In genomic region chr13:97282911-97283281, GRCm38 (mm10) we compare ENCODE assay signal across 10 mouse cellular contexts. TPM values are rescaled to one million over a fixed set of nuclear protein-coding genes. Genes with fewer than 3 reads are reported as not detected.
DNase-seq lines count a peak whose midpoint lies in the region; ATAC-seq and TF ChIP-seq lines count a peak whose summit lies in the region.
"Had no signal": no experiment of that assay in that cellular context is flagged by ENCODE, and none has a peak within 500 bp of the region (broad histone marks: within the 10 kb centered on the region; RNA-seq: fewer than 3 reads in every experiment).

No protein-coding gene starts in this region.

- peak overlapping the region; percentile 69 for H3K4me2 ChIP-seq in heart, embryonic 15.5 days
- peak overlapping the region; percentile 58 for H3K4me2 ChIP-seq in embryonic facial prominence, embryonic 14.5 days (ENCODE audit: low read depth, low read length)
- H3K4me2 ChIP-seq in limb, embryonic 15.5 days = peak overlapping the region; percentile 49; the same call in 1 of the 2 replicates

- H3K4me3 ChIP-seq in heart, embryonic 15.5 days = peak overlapping the region; percentile 45
- peak overlapping the region; percentile 32; the same call in 1 of the 2 replicates for H3K4me3 ChIP-seq in ES-Bruce4 (ENCODE audit: low read depth, low read length)
- H3K4me3 ChIP-seq in embryonic facial prominence, embryonic 14.5 days (ENCODE audit: low read depth, low read length) = no peak overlapping the region
- H3K4me3 ChIP-seq in limb, embryonic 15.5 days = peak overlapping the region; percentile 28; the same call in 1 of the 2 replicates
- H3K4me3 ChIP-seq: megakaryocyte, embryonic 14.5 days had no signal

- H3K27me3 ChIP-seq in heart, embryonic 15.5 days = no peaks in the 10 kb centered on the region
- H3K27me3 ChIP-seq in ES-Bruce4 (ENCODE audit: control insufficient read depth, insufficient read depth, low read length, poor library complexity, severe bottlenecking) = no peaks in the 10 kb centered on the region
- H3K27me3 ChIP-seq in embryonic facial prominence, embryonic 14.5 days (replicated peaks; ENCODE audit: control insufficient read depth, insufficient read depth, low read length) = peaks cover 9% of the 10 kb centered on the region
- H3K27me3 ChIP-seq in limb, embryonic 15.5 days = peaks cover 11% of the 10 kb centered on the region

- no peak overlapping the region for H3K9ac ChIP-seq in heart, embryonic 15.5 days
- H3K9ac ChIP-seq in ES-Bruce4 (ENCODE audit: low read depth, poor library complexity, severe bottlenecking) = peak overlapping the region; percentile 54; the same call in 1 of the 2 replicates
- no peak overlapping the region for H3K9ac ChIP-seq in embryonic facial prominence, embryonic 14.5 days (ENCODE audit: low read depth, low read length)
- no peak overlapping the region for H3K9ac ChIP-seq in limb, embryonic 15.5 days

- no peak for TF ChIP-seq POLR2A in ES-Bruce4 (IDR thresholded peaks at IDR 0.05; ENCODE audit: insufficient read depth, low read length)

- no peak overlapping the region for H3K27ac ChIP-seq in heart, embryonic 15.5 days
- peak overlapping the region; percentile 95 for H3K27ac ChIP-seq in ES-Bruce4 (ENCODE audit: insufficient read depth, low read length)
- H3K27ac ChIP-seq in embryonic facial prominence, embryonic 14.5 days (replicated peaks; ENCODE audit: low read depth, low read length) = no peak overlapping the region
- H3K27ac ChIP-seq in limb, embryonic 15.5 days = no peak overlapping the region

- no peak for ATAC-seq in heart, embryonic 15.5 days (replicated peaks; ENCODE audit: insufficient number of reproducible peaks, insufficient read depth, low FRiP score, low read depth)
- ATAC-seq in embryonic facial prominence, embryonic 14.5 days (ENCODE audit: low read depth) = no peak
- ATAC-seq in limb, embryonic 15.5 days (ENCODE audit: insufficient number of reproducible peaks, low FRiP score, low TSS enrichment, low read depth) = no peak

- H3K36me3 ChIP-seq in heart, embryonic 15.5 days = no peaks in the 10 kb centered on the region
- 0 out of 2 replicates have a peak, but pooled peaks cover 2% of the 10 kb centered on the region for H3K36me3 ChIP-seq in ES-Bruce4 (ENCODE audit: control insufficient read depth, insufficient read depth, low read length, poor library complexity, severe bottlenecking)
- no peaks in the 10 kb centered on the region for H3K36me3 ChIP-seq in embryonic facial prominence, embryonic 14.5 days (ENCODE audit: control insufficient read depth, insufficient read depth, low read length)
- H3K36me3 ChIP-seq in limb, embryonic 15.5 days = no peaks in the 10 kb centered on the region

- TF ChIP-seq CTCF in ES-Bruce4 (IDR thresholded peaks at IDR 0.05; ENCODE audit: low read depth, low read length) = no peak

- peak; percentile 96 for TF ChIP-seq EP300 in ES-Bruce4 (IDR thresholded peaks at IDR 0.05; ENCODE audit: insufficient read depth, low read depth, low read length)

- intact Hi-C loops in heart, postnatal 14 days (cut with DNase I) = no loop called here

- 11% methylated on average over 9 of the region's 9 CpGs for WGBS in heart, embryonic 15.5 days
- 11% methylated on average over 9 of the region's 9 CpGs for WGBS in embryonic facial prominence, embryonic 14.5 days
- 10% methylated on average over 9 of the region's 9 CpGs for WGBS in limb, embryonic 15.5 days

- H3K9me3 ChIP-seq in heart, embryonic 15.5 days (replicated peaks) = no peaks in the 10 kb centered on the region
- H3K9me3 ChIP-seq in ES-Bruce4 (replicated peaks; ENCODE audit: control insufficient read depth, insufficient read depth, low read length, poor library complexity, severe bottlenecking) = no peaks in the 10 kb centered on the region
- no peaks in the 10 kb centered on the region for H3K9me3 ChIP-seq in embryonic facial prominence, embryonic 14.5 days (ENCODE audit: control insufficient read depth, low read length)
- H3K9me3 ChIP-seq in limb, embryonic 15.5 days = no peaks in the 10 kb centered on the region

- DNase-seq in heart, postnatal 14 days = no peak
- DNase-seq in embryonic facial prominence, embryonic 14.5 days (ENCODE audit: low spot score) = no peak
- DNase-seq in ovary, postnatal 10 days (ENCODE audit: low spot score) = no peak
- DNase-seq in testis, postnatal 10 days (ENCODE audit: low spot score) = no peak
- DNase-seq in gastrocnemius, adult 18-20 months (ENCODE audit: low spot score) = no peak
- DNase-seq: cerebellum, adult 11 months had no signal

- peaks cover 12% of the 10 kb centered on the region for H3K4me1 ChIP-seq in heart, embryonic 15.5 days (replicated peaks)
- peaks cover 16% of the 10 kb centered on the region for H3K4me1 ChIP-seq in ES-Bruce4 (ENCODE audit: control insufficient read depth, insufficient read depth, low read length)
- peaks cover 11% of the 10 kb centered on the region for H3K4me1 ChIP-seq in embryonic facial prominence, embryonic 14.5 days (ENCODE audit: control insufficient read depth, insufficient read depth, low read length)
- H3K4me1 ChIP-seq in limb, embryonic 15.5 days = peaks cover 13% of the 10 kb centered on the region
- H3K4me1 ChIP-seq: megakaryocyte, embryonic 14.5 days had no signal

RNA-seq across cellular contexts. Expression of gene Enc1, which starts 42.0 kb away (rescaled TPM):
- 3.8 and 4.0 TPM in 2 replicates for polyA plus RNA-seq in heart, embryonic 15.5 days (2015; fragmentation: Nextera tagmentation; extraction: Ambion mirVana)
- total RNA-seq in heart, postnatal 14 days (2021) = 10 to 100 TPM; 11.2 to 11.3 TPM
- polyA plus RNA-seq in ES-Bruce4 (2011; ENCODE audit: insufficient read depth, insufficient read length, low read depth, missing spikeins) = 83.0 TPM in 2 replicates
- polyA plus RNA-seq in embryonic facial prominence, embryonic 14.5 days (2014; fragmentation: Nextera tagmentation; extraction: Ambion mirVana) = 9.5 TPM in 2 replicates
- polyA plus RNA-seq in limb, embryonic 15.5 days (2015; fragmentation: Nextera tagmentation; extraction: Ambion mirVana) = 6.1 and 10.4 TPM in 2 replicates
- total RNA-seq in gastrocnemius, adult 18-20 months (2021) = 1 to 10 TPM; 2.4 to 2.6 TPM
